Mouse (Mus musculus): ENCODE measurements around the gene Aox2.

DNA sequence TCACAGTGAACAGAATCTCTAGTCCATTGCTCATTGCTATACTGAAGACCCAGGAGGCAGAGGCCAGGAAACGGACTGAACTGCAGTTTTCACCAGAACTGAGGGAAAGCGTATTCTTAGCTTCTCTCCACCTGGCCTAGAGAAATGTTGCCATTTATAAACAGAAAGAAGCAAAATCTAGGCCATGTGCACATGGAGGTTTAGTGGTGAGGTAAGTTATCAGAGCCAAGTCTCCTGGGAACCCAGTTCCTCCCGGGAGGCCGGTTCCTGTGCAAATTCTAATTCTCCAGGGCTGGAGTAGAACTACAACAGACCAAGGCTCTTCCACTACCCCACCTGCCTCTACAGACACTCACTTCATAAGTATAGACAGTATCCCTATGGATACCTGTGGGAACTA lies 48.4 kb upstream of the Aox2 start:
- TF ChIP-seq POLR2A (IDR thresholded peaks at IDR 0.05; ENCODE audit: extremely low read depth, insufficient read depth, low read length) = no peak
- TF ChIP-seq CTCF (IDR thresholded peaks at IDR 0.05; ENCODE audit: extremely low read depth, insufficient read depth, low read length) = no peak
